Mouse (Mus musculus) embryonic stem cell, embryonic (primary cell): Measurements from ENCODE around the gene Mroh2a.

Experiments
- CTCF ChIA-PET, 4 experiments: fragments of 300-600 bp in 2 of 4; fragments of 350-600 bp in 2 of 4; sonication (Branson Sonifier 250); formaldehyde crosslinking; loops; one replicate each; lab custom pipeline; 2022; ENCODE audit warnings: inconsistent platforms in 2 of 4; lab: Charles Lee
- POLR2A ChIA-PET, 4 experiments: fragments of 300-600 bp in 2 of 4; fragments of 350-600 bp in 2 of 4; sonication (Branson Sonifier 250); formaldehyde crosslinking; loops; one replicate each; lab custom pipeline; 2022; ENCODE audit warnings: antibody characterized with exemption in 4 of 4, inconsistent platforms in 1 of 4; lab: Charles Lee

The Mroh2a gene

GRCm38 (mm10) chr1:88259643-88260024 lies 32.8 kb downstream of the Mroh2a start:
- POLR2A ChIA-PET = interaction anchor here in 2 of 4 experiments (0.6 to 15.1 kb wide), 7 partner anchors 11 to 1028 kb away, joined by 3 to 203 read pairs (median 4); partner anchors contain the start of genes Hjurp (in 2 of the 2) and Trpm8 (in 2 of the 2)
- CTCF ChIA-PET = interaction anchor here in 2 of 4 experiments (0.7 to 1.9 kb wide), 4 partner anchors 9 to 30 kb away, joined by 3 to 21 read pairs (median 5); no protein-coding TSS in a partner anchor

DNA sequence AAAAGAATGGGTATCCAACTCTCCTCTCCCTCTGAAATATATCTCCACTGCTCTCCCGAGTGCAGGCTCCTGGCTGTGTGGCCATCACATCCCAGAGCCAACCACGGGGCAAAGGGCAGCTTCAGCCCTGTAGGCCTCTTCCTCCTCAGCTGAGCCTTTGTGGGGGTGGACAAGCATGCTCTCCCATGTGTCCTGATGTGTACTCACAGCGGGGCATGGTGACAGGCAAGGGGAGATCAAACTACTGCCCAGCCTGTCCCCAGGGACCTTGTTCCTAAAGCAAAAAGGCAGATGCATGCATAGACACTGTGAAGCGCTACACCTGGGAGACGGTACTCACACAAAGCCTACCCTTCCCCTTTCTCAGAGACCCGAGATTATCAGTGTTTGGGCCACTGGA lies 33.3 kb downstream of the Mroh2a start:
- POLR2A ChIA-PET = interaction anchor here in 2 of 4 experiments (1.0 to 15.1 kb wide), 5 partner anchors 11 to 40 kb away, joined by 3 to 203 read pairs (median 4); partner anchors contain the start of genes Hjurp (in 2 of the 2) and Trpm8 (in 2 of the 2)
- CTCF ChIA-PET = interaction anchor here in 1 of 4 experiments (1.9 kb wide), 1 partner anchor 30 kb away, joined by 7 read pairs; no protein-coding TSS in a partner anchor

DNA sequence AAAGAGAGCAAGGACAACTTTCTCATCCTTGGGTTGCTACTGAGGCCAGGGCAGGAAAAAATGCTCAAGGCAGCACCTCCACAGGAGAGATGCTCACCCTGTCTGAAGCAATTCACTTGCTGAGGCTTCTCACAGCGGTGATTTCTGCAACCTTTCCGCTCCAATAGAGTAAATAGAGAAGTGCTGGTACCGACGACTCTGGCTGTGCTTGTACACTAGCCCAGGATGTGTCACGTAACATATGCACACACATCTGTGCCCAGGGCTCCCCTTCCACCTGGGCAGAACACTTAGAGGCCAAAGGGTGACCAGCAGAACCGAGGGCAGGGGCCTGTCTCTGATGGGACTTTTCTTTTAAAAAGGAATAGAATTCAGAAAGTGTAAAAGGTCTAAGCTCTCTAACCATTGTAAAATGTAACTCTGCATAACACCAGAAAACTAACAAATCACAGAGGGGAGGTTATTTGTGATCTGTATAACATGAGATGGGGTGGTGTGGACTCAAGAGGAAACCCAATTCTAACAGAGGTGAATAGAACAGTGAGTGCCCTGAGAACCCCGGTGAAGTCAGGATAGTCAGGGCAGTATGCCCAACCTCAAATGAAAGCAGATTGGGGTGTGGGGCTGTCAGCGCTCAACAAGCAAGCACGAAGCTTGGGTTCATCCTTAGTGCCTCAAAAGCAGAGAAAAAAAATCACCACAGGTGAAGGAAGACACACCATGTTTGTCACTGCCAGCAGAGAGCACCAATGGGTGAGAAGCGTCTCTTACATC lies 34.0 kb downstream of the Mroh2a start:
- POLR2A ChIA-PET = interaction anchor here in 2 of 4 experiments (0.7 to 15.1 kb wide), 5 partner anchors 7 to 26 kb away, joined by 3 to 203 read pairs (median 119); partner anchors contain the start of genes Hjurp (in 2 of the 2) and Trpm8 (in 2 of the 2)

GRCm38 (mm10) chr1:88261706-88262105 lies 34.9 kb downstream of the Mroh2a start:
- ChIA-PET CTCF (interaction anchor here in 2 of 4 experiments (0.9 to 5.4 kb wide), 5 partner anchors 13 to 28 kb away, joined by 3 to 29 read pairs (median 5); partner anchors contain the start of genes Hjurp (in 2 of the 2) and Trpm8 (in 2 of the 2)), POLR2A (interaction anchor here in 3 of 4 experiments (0.7 to 15.1 kb wide), 7 partner anchors 8 to 313 kb away, joined by 3 to 203 read pairs (median 4); partner anchors contain the start of genes Hjurp (in 2 of the 3) and Trpm8 (in 2 of the 3))

More for the DNA sequence above, 34.0 kb downstream of the Mroh2a start:
- CTCF ChIA-PET = interaction anchor here in 2 of 4 experiments (1.1 to 1.6 kb wide), 2 partner anchors 17 to 29 kb away, joined by 5 to 6 read pairs; partner anchors contain the start of genes Hjurp (in 1 of the 2) and Trpm8 (in 1 of the 2)

GRCm38 (mm10) chr1:88262255-88262654 lies 35.5 kb downstream of the Mroh2a start:
- CTCF ChIA-PET = interaction anchor here in 2 of 4 experiments (0.9 to 5.4 kb wide), 5 partner anchors 13 to 28 kb away, joined by 3 to 29 read pairs (median 5); partner anchors contain the start of genes Hjurp (in 2 of the 2) and Trpm8 (in 2 of the 2)
- POLR2A ChIA-PET = interaction anchor here (0.6 to 15.1 kb wide), 9 partner anchors 9 to 314 kb away, joined by 3 to 203 read pairs (median 4); partner anchors contain the start of genes Hjurp (in 3 of the 4) and Trpm8 (in 3 of the 4)

DNA sequence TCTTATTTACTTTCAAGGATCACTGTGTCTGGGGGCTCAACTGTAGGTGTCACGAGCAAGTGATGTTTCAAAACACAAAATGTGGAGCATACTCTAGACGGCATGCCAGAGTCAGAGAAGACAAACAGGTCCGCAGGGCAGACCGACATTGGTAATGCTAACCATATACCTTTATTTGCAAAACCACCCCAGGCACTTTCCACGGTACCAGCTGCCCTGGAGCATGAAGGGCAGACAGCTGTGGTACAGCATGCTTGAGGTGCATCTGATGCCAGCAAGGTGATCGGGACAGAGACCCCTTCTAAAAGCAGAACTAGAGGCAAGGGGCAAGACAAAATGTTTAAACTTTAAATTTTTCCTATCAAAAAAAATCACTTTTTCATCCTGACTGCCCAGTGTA lies 36.2 kb downstream of the Mroh2a start:
- ChIA-PET CTCF (interaction anchor here in 2 of 4 experiments (0.5 to 5.4 kb wide), 3 partner anchors 22 to 27 kb away, joined by 5 to 29 read pairs (median 6); no protein-coding TSS in a partner anchor), POLR2A (interaction anchor here in 3 of 4 experiments (1.1 to 15.1 kb wide), 8 partner anchors 9 to 39 kb away, joined by 3 to 203 read pairs (median 6); partner anchors contain the start of genes Hjurp (in 3 of the 3) and Trpm8 (in 3 of the 3))

GRCm38 (mm10) chr1:88263778-88264177 lies 37.0 kb downstream of the Mroh2a start:
- CTCF ChIA-PET = interaction anchor here in 2 of 4 experiments (1.4 to 5.4 kb wide), 2 partner anchors 21 kb away, joined by 4 to 29 read pairs; no protein-coding TSS in a partner anchor
- POLR2A ChIA-PET = interaction anchor here in 3 of 4 experiments (1.1 to 15.1 kb wide), 7 partner anchors 11 to 38 kb away, joined by 3 to 203 read pairs (median 8); partner anchors contain the start of genes Hjurp (in 3 of the 3) and Trpm8 (in 3 of the 3)

DNA sequence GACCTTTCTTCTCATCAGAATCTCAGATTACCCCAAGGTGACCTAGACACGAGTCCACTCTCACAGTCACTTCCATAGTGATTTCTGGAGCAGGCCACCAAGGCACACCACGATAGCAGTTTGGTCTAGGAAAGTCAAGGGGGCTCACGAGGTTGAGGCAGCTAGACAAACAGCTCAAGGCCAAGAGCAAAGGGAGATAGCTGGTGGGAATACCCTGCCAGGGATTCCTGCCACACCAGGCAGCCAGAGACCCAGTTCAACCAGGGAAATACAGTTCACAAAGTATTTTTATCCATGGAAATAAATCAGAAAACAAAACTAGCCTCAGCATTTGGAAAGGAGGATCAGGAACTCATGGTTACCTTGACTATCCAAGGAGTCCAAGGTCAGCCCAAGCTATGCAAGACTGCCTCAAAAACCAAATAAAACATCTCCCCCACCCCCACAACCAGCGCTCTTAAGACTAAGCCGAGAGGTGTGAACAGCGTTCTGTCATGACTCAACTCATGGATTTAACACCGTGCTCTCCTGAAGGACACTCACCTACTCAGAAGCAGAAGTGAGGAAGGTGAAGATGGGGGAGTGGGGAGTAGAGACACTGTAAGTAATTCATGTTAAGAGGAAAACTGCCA lies 37.6 kb downstream of the Mroh2a start:
- ChIA-PET CTCF (interaction anchor here in 2 of 4 experiments (1.4 to 5.4 kb wide), 2 partner anchors 21 kb away, joined by 4 to 29 read pairs; no protein-coding TSS in a partner anchor), POLR2A (interaction anchor here in 3 of 4 experiments (1.1 to 15.1 kb wide), 8 partner anchors 8 to 38 kb away, joined by 3 to 203 read pairs (median 6); partner anchors contain the start of genes Hjurp (in 3 of the 3) and Trpm8 (in 3 of the 3))

GRCm38 (mm10) chr1:88264869-88265240 lies 38.1 kb downstream of the Mroh2a start:
- POLR2A ChIA-PET = interaction anchor here (0.7 to 15.1 kb wide), 13 partner anchors 8 to 45 kb away, joined by 3 to 203 read pairs (median 4); partner anchors contain the start of genes Hjurp (in 2 of the 4) and Trpm8 (in 2 of the 4)

GRCm38 (mm10) chr1:88266123-88266522 lies 39.3 kb downstream of the Mroh2a start:
- ChIA-PET CTCF (interaction anchor here in 3 of 4 experiments (1.0 to 5.4 kb wide), 11 partner anchors 10 to 36 kb away, joined by 3 to 29 read pairs (median 5); partner anchors contain the start of genes Trpm8 (in 2 of the 3) and Hjurp (in 1 of the 3)), POLR2A (interaction anchor here (0.6 to 15.1 kb wide), 14 partner anchors 8 to 342 kb away, joined by 3 to 203 read pairs (median 4); partner anchors contain the start of genes Hjurp (in 3 of the 4) and Trpm8 (in 3 of the 4))

More at GRCm38 (mm10) chr1:88264869-88265240, 38.1 kb downstream of the Mroh2a start:
- CTCF ChIA-PET = interaction anchor here in 3 of 4 experiments (0.8 to 5.4 kb wide), 8 partner anchors 8 to 25 kb away, joined by 3 to 29 read pairs (median 6); partner anchors contain the start of genes Hjurp (in 1 of the 3) and Trpm8 (in 1 of the 3)

GRCm38 (mm10) chr1:88267489-88267888 lies 40.7 kb downstream of the Mroh2a start:
- ChIA-PET POLR2A (interaction anchor here in 2 of 4 experiments (0.6 to 15.1 kb wide), 6 partner anchors 7 to 98 kb away, joined by 3 to 203 read pairs (median 62); partner anchors contain the start of genes Hjurp (in 2 of the 2) and Trpm8 (in 2 of the 2)), CTCF (interaction anchor here in 1 of 4 experiments (1.8 kb wide), 1 partner anchor 10 kb away, joined by 5 read pairs; the partner anchor contains the start of gene Trpm8)

DNA sequence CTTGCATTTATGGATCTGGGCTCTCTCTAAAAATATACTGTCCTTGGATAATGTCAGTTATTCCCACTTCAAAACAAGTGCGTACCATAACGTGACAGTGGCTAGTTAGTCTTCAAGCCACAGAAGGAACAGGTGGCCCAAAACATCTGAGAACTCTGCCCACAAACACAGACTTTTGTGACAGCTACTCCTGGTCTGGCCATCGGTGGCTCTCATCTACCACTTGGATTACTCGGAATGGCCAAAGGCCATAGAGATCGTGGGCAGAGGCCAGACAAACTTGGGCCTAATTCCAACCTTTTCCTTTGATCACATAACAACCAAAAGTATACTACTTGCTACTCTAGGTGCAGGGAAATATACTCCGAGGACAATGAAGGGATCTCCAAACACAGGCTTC lies 41.3 kb downstream of the Mroh2a start:
- ChIA-PET POLR2A (interaction anchor here in 2 of 4 experiments (1.1 to 10.1 kb wide), 4 partner anchors 9 to 16 kb away, joined by 4 to 143 read pairs (median 5); partner anchors contain the start of genes Hjurp (in 2 of the 2) and Trpm8 (in 2 of the 2)), CTCF (interaction anchor here in 3 of 4 experiments (0.7 to 1.2 kb wide), 4 partner anchors 9 to 20 kb away, joined by 3 to 5 read pairs (median 3); partner anchors contain the start of genes Hjurp (in 2 of the 3) and Trpm8 (in 2 of the 3))

GRCm38 (mm10) chr1:88269539-88270309 lies 42.9 kb downstream of the Mroh2a start:
- ChIA-PET CTCF (interaction anchor here in 3 of 4 experiments (0.5 to 1.2 kb wide), 5 partner anchors 18 to 157 kb away, joined by 3 to 5 read pairs (median 3); no protein-coding TSS in a partner anchor), POLR2A (interaction anchor here in 3 of 4 experiments (0.6 to 10.1 kb wide), 5 partner anchors 8 to 424 kb away, joined by 4 to 143 read pairs (median 4); partner anchors contain the start of genes Hjurp (in 2 of the 3) and Trpm8 (in 2 of the 3))

DNA sequence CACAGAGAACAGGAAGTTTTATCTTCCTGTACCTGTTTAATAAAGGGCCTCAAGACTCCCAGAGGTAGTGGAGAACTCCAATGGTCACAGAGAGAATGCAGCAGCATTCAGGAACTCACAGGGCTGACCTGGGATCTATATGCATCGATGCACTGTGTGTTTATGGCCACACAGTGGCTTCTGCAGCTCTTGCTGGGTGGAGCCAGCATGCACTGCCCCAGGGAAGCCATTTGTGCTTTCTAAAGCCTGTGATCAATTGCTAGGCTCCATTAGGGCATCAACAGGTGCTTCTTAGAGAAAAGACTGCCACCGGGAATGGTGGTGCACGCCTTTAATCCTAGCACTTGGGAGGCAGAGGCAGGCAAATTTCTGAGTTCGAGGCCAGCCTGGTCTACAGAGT lies 46.1 kb downstream of the Mroh2a start:
- CTCF ChIA-PET = interaction anchor here in 3 of 4 experiments (1.1 to 5.8 kb wide), 6 partner anchors 12 to 17 kb away, joined by 3 to 36 read pairs (median 4); no protein-coding TSS in a partner anchor

DNA sequence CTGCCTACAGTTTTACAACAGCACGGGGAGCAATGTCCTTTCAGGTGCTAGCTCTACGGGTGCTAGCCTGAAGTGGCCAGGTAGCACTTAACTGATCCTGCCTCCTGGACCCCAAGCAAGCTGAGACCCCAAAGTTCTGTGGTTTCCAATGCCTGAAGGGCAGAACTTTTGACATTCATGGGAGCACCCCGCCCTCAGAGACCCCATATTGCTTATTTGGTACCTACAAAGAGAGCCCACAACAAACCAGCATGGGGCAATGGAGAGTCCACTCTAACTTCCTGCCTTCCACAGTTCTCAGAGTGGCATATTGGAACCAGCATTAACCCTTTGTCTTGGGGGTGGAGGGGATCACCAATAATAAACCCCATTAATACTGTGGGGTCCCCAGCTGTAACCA lies 46.5 kb downstream of the Mroh2a start:
- POLR2A ChIA-PET = interaction anchor here in 3 of 4 experiments (0.6 to 8.4 kb wide), 7 partner anchors 8 to 27 kb away, joined by 3 to 203 read pairs (median 4); no protein-coding TSS in a partner anchor
- CTCF ChIA-PET = interaction anchor here in 3 of 4 experiments (1.2 to 5.8 kb wide), 4 partner anchors 11 to 14 kb away, joined by 3 to 36 read pairs (median 6); no protein-coding TSS in a partner anchor

More for the DNA sequence above, 46.1 kb downstream of the Mroh2a start:
- POLR2A ChIA-PET = interaction anchor here in 2 of 4 experiments (1.3 to 8.4 kb wide), 3 partner anchors 12 to 24 kb away, joined by 4 to 203 read pairs (median 119); no protein-coding TSS in a partner anchor
